Mouse (Mus musculus) G1E (cell line): ENCODE measurements around the gene Glb1. TPM values are rescaled to one million over a fixed set of nuclear protein-coding genes. Genes with fewer than 3 reads are reported as not detected.

Experiments
- ATAC-seq: 2 replicates; pipeline ENCODE4 v1.8.0; 2016; ENCODE audit warnings: mild to moderate bottlenecking; ENCODE audit not compliant: insufficient number of reproducible peaks, poor library complexity, low FRiP score, severe bottlenecking; ENCODE audit errors: extremely low read depth
- DNase-seq: peaks from one replicate; pipeline ENCODE4 v3.0.0; 2012; ENCODE audit warnings: low spot score
- H3K27me3 ChIP-seq: 2 replicates; pipeline ENCODE4 v1.6.1; 2012; ENCODE audit warnings: mild to moderate bottlenecking, low read length, inconsistent platforms; ENCODE audit not compliant: insufficient read depth
- H3K36me3 ChIP-seq: replicated peaks from 2 replicates; pipeline ENCODE3; 2012; ENCODE audit warnings: mild to moderate bottlenecking, inconsistent platforms
- H3K4me1 ChIP-seq: 2 replicates; pipeline ENCODE4 v1.6.1; 2012; ENCODE audit warnings: low read depth, low read length, inconsistent platforms, mixed read lengths; ENCODE audit not compliant: insufficient read depth
- H3K4me3 ChIP-seq: 2 replicates; pipeline ENCODE4 v1.5.1; 2012; ENCODE audit warnings: low read depth, mild to moderate bottlenecking, inconsistent platforms, low read length, moderate library complexity, mixed read lengths
- H3K9me3 ChIP-seq: replicated peaks from 2 replicates; pipeline ENCODE4 v1.6.1; 2012; ENCODE audit warnings: inconsistent platforms
- CTCF ChIP-seq: IDR thresholded peaks from 2 replicates; pipeline ENCODE4 v1.5.1; 2012; ENCODE audit warnings: low read depth, low read length, inconsistent platforms, mixed read lengths
- GATA1 ChIP-seq: IDR thresholded peaks from 2 replicates; pipeline ENCODE4 v1.6.1; 2012; ENCODE audit warnings: borderline replicate concordance, low read length, inconsistent platforms, mixed read lengths
- GATA2 ChIP-seq: IDR thresholded peaks from 2 replicates; pipeline ENCODE4 v1.6.1; 2012; ENCODE audit warnings: low read depth, low read length, inconsistent platforms, borderline replicate concordance
- POLR2AphosphoS5 ChIP-seq: IDR thresholded peaks from 2 replicates; pipeline ENCODE4 v1.6.1; 2012; ENCODE audit warnings: low read depth, low read length, inconsistent platforms; ENCODE audit not compliant: insufficient replicate concordance
- TAL1 ChIP-seq: conservative IDR thresholded peaks from 2 replicates; pipeline ENCODE4 v1.6.1; 2012; ENCODE audit warnings: low read depth, low read length, inconsistent platforms, mixed read lengths
- polyA plus RNA-seq: library from polyadenylated mRNA; stranded (reverse); fragments of >175 nt; gene quantifications from 2 replicates; pipeline ENCODE4 v1.2.3, GENCODE M21; 2012
- total RNA-seq, 2 experiments: library from RNA; stranded (forward) in 1 of 2; stranded (reverse) in 1 of 2; fragments of 200-1000 nt in 1 of 2; fragments of >200 nt in 1 of 2; fragmentation: Nextera tagmentation in 1 of 2; gene quantifications; 2 replicates each; pipeline ENCODE4 v1.2.3; 2014 to 2017

The Glb1 gene
- total and polyA plus RNA-seq, 3 experiments: 7.6 to 26.6 (median 21.9) TPM

DNA sequence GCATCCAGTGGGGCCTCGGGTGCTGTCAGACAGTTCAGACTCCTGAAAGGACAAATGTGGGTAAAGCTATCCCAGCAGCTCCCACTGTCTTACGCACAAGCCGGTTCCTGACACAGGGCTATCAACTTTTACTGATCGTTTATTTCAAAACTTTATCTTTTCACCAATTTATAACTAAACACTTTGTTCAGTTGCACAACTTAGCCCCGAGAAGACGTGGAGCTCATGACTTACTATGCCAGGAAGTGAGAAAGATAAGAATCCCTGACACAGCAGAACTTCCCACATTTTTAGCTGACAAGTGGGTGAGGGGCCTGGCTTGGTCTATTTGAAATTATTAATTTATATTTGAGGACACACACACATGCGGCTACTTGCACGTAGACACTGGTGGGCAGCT, 6.2 kb upstream of the Glb1 start:
- Histone ChIP-seq H3K4me3 (no peak overlapping the region), H3K4me1 (peaks cover 36% of the 10 kb centered on the region), H3K9me3 (peaks cover 1% of the 10 kb centered on the region; the same call in 1 of the 2 replicates), H3K36me3 (no peaks in the 10 kb centered on the region), H3K27me3 (no peaks in the 10 kb centered on the region)
- ATAC-seq (no peak), DNase-seq (no peak)
- TF ChIP-seq GATA1: no peak
- TF ChIP-seq CTCF: no peak
- no peak for TF ChIP-seq POLR2AphosphoS5
- no peak for TF ChIP-seq TAL1
- TF ChIP-seq GATA2: no peak

DNA sequence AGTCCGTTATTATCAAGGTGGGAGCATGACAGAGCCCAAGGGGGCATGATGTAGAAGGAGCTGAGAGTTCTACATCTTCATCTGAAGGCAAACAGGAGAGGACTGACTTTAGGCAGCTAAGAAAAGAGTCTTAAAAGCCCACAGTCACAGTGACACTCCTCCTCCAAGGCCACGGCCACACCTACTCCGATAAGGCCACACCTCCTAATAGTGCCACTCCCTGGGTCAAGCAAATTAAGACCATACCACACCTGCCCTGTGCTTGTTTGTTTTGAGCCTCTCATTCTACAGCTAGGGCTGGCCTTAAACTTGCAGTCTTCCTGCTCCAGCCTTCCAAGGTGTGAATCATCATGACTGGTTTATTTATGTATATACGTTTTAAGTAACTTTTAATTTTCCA, 5.6 kb upstream of the Glb1 start:
- H3K4me1 ChIP-seq: peaks cover 32% of the 10 kb centered on the region
- DNase-seq: no peak
- TF ChIP-seq GATA2 (no peak), GATA1 (no peak), TAL1 (no peak), POLR2AphosphoS5 (no peak)
- no peak overlapping the region for H3K4me3 ChIP-seq
- peak; percentile 45; the same call in 1 of the 2 replicates for ATAC-seq
- H3K27me3 ChIP-seq: no peaks in the 10 kb centered on the region
- no peaks in the 10 kb centered on the region for H3K9me3 ChIP-seq
- no peaks in the 10 kb centered on the region for H3K36me3 ChIP-seq

DNA sequence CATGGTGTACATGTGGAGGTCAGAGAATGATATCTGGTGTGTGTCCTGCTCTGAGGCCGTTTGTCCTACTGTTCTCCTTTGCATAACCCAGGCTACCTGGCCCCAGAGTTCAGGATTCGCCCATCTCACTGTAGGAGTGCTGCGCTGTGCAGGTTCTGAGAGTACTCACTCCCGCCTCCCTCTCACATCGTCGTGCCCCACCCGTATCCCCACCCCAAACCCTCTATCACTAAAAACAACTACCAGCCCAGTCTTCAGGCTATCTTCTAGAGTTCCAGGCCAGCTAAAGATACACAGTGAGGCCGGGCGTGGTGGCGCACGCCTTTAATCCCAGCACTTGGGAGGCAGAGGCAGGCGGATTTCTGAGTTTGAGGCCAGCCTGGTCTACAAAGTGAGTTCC, 1.2 kb upstream of the Glb1 start:
- Histone ChIP-seq H3K27me3 (no peaks in the 10 kb centered on the region), H3K4me3 (no peak overlapping the region), H3K4me1 (peaks cover 28% of the 10 kb centered on the region), H3K36me3 (peaks cover 17% of the 10 kb centered on the region), H3K9me3 (peaks cover 6% of the 10 kb centered on the region)
- no peak for ATAC-seq
- TF ChIP-seq GATA1 (no peak), CTCF (no peak), GATA2 (no peak), TAL1 (no peak), POLR2AphosphoS5 (no peak)
- no peak for DNase-seq

DNA sequence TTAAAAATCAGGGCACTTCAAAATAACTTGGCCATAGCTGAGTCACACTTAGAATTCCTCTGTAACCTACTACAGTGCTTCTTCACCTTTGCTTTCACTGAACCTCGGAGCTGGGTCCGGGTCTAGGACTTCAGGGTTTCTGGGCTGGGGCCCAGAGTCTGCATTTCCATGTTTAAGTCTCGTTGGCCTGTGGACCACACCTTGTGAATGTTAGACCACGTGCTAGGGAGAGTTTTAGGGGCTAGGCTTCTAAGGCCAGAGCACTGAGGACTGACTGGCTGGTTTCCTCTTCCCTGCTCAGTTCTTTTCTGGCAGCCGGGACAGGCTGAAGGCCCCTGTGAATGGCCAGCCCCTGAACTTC, 308 bp upstream of the Glb1 start:
- peaks cover 24% of the 10 kb centered on the region for H3K4me1 ChIP-seq

DNA sequence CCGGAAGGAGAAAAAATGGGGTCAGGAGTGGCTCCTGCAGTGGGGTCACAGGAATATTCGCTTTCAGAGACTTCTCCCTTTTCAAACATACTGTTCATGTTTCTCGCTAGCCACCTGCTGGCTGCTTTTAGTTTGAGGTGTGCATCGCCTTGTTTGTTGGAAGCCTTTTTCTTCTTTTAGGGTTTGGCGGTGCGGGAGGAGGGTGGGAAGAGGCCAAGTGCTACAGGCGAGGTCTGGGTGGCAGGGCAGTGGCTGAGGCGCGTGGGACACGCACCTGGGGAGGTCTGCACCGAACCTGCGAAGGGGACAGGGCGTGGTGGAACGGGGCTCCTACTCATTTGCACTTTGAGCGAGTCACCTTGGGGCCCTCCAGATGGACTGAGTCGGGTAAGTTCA, 807 bp downstream of the Glb1 start:
- H3K4me3 ChIP-seq: peak overlapping the region; percentile 98
- H3K4me1 ChIP-seq: peaks cover 28% of the 10 kb centered on the region
- H3K27me3 ChIP-seq: no peaks in the 10 kb centered on the region
- peaks cover 37% of the 10 kb centered on the region for H3K36me3 ChIP-seq
- DNase-seq: peak; percentile 55
- ATAC-seq: peak; percentile 43
- no peak for TF ChIP-seq GATA1
- no peak for TF ChIP-seq POLR2AphosphoS5
- no peak for TF ChIP-seq TAL1
- TF ChIP-seq GATA2: no peak
- no peak for TF ChIP-seq CTCF
- peaks cover 12% of the 10 kb centered on the region for H3K9me3 ChIP-seq

More for the DNA sequence above, 308 bp upstream of the Glb1 start:
- no peak for DNase-seq
- TF ChIP-seq GATA2 (no peak), GATA1 (no peak), POLR2AphosphoS5 (no peak), CTCF (no peak), TAL1 (no peak)
- no peak for ATAC-seq
- Histone ChIP-seq H3K36me3 (peaks cover 26% of the 10 kb centered on the region), H3K9me3 (peaks cover 12% of the 10 kb centered on the region), H3K27me3 (no peaks in the 10 kb centered on the region), H3K4me3 (peak overlapping the region; percentile 98)

DNA sequence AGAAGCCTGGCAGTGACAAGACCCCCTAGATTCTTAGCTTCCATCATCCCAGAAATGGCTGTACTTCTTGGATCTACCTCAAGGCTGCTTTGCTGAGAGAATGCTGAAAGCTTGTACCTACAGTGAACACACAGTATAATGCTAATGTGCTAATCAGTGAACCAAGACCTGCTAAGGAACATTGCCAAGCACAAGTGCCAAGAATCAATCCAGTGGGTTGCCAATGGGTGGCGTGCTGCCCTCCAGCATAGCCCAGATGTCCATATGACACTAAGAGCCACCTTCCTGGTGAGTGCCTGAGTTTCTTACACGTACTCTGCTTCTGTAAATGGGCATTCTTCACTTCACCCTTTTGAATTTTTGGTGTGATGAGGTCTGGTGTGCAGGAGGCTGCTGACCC, 6.8 kb downstream of the Glb1 start:
- no peak for TF ChIP-seq CTCF
- TF ChIP-seq GATA1: no peak
- no peaks in the 10 kb centered on the region for H3K27me3 ChIP-seq
- H3K9me3 ChIP-seq: peaks cover 30% of the 10 kb centered on the region
- H3K4me3 ChIP-seq: no peak overlapping the region
- peaks cover 20% of the 10 kb centered on the region for H3K4me1 ChIP-seq
- peaks cover 95% of the 10 kb centered on the region for H3K36me3 ChIP-seq
- ATAC-seq (0 out of 2 replicates have a peak, but pooled peaks have one; percentile 4), DNase-seq (no peak)

DNA sequence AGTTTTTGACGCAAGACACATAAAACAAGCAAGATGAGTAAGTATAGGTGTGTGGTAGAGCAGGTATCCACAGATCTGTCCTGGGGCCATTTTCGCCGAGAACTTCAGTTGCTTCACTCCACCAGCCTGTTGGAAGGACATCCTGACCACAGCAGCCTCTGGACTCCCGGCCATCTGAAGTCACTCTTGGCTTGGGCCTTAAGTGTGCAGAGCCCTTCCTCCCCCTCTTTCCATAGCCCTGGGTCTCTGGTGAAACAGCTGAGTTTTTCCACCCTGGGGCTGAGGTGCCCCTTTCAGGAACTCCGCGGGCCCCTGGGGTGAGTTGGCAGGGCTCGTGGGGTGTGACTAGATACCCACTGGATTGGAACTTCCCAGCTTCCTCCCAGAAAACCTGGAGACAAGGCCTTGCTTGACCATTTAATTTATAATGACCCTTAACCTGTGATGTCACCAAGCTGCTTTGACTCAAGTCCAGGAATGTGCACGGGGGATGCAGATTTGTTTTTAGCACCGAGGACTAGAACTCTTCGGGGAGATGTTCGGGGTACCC, 9.5 kb downstream of the Glb1 start:
- no peak for TF ChIP-seq TAL1
- no peak for TF ChIP-seq CTCF
- TF ChIP-seq GATA2: no peak
- no peak for TF ChIP-seq GATA1
- no peak for TF ChIP-seq POLR2AphosphoS5
- Histone ChIP-seq H3K36me3 (peaks cover 96% of the 10 kb centered on the region), H3K4me1 (peaks cover 19% of the 10 kb centered on the region; the same call in 1 of the 2 replicates), H3K27me3 (no peaks in the 10 kb centered on the region), H3K4me3 (no peak overlapping the region), H3K9me3 (peaks cover 18% of the 10 kb centered on the region)
- no peak for DNase-seq
- no peak for ATAC-seq
